Mouse (Mus musculus): ENCODE results near the gene Timm10b.

Timm10b gene

GRCm38 (mm10) chr7:105639756-105640155 is at the start of gene Timm10b:
Gene Timm10b, plus strand, starts transcription at chr7:105640056.
- DNase-seq = no peak

GRCm38 (mm10) chr7:105590097-105590496 is 49.8 kb upstream of the Timm10b start:
- no peak for DNase-seq

DNA sequence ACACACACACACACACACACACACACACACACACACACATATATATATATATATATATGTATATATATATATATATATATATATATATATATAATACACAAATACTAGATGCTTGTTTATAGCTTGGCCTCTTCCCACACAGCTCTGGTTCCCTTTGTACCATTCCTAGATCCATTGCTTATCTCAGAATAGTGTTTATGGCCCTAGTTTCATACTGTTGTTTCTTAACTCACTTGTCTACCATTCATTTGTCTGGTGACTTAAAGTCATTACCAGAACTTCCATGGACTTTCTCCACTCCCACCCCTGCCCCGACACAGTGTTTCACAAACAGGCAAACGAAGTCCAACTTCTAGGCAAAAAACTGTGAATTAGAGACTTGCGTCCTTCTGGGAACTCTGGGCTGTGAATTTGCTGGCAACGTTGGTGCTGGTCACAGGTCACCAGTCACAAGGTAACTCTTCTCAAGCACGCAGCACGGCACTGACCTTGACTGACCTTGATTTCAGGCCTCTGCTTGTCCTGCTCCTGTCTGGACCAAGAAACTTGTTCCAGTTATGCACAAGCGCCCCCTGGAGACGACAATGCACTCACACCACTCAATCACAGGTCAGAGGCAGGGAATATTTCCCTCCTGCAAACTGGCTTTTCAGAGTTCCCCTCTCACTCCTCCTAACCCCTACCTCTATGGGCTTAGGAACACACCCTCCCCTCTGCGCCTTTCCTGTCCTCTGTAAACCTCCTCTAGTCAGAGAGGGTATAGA is 36.8 kb upstream of the Timm10b start:
- DNase-seq = peak; percentile 28

- DNase-seq = no peak
Observed at GRCm38 (mm10) chr7:105608467-105608866, 31.4 kb upstream of the Timm10b start.

GRCm38 (mm10) chr7:105611767-105612166 is 28.1 kb upstream of the Timm10b start:
- no peak for DNase-seq

DNA sequence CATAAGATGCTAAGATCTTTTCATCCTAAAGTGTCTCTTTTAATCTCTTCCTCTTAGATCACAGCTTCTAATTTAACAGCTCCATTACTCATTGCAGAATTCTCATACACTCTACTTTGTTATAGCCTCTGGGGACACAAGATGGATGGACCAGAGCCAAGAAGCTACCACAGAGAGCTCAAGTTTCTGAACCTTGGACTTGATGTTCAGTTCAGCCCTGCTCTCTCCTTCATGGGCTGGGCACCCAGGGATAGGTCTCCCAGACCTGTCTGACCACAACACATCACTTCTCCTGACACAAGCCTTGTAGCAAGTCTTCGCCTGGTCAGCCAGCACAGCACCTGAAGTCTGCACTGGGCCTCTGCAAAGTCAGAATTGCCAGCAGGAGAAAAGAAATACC is 25.5 kb upstream of the Timm10b start:
- no peak for DNase-seq

DNA sequence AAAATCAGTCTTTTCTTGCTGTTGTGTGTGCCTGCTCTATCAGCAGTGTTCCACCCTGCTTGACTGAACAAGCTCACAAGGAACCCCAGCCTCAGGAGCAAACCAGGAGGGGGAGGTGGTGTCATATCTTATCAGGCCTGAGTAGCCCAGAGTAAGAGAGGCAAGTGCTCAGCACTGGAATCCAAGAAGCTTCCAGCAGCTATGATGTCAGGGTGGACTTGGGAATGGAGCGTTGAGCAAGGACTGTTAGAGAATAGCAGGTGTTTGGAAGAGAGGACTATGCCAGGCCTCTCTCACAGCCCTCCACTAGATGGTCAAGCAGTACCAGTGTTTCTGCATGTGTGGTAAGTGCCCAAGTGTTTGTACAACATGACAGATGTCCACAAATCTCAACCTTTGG is 24.1 kb upstream of the Timm10b start:
- no peak for DNase-seq

GRCm38 (mm10) chr7:105616561-105616960 is 23.3 kb upstream of the Timm10b start:
- no peak for DNase-seq

GRCm38 (mm10) chr7:105617810-105618209 is 22.0 kb upstream of the Timm10b start:
- no peak for DNase-seq

- DNase-seq = no peak
Observed at GRCm38 (mm10) chr7:105619701-105620100, 20.2 kb upstream of the Timm10b start.

- no peak for DNase-seq
Observed at GRCm38 (mm10) chr7:105621053-105621452, 18.8 kb upstream of the Timm10b start.

- no peak for DNase-seq
Observed at GRCm38 (mm10) chr7:105621646-105622292, 18.1 kb upstream of the Timm10b start.

DNA sequence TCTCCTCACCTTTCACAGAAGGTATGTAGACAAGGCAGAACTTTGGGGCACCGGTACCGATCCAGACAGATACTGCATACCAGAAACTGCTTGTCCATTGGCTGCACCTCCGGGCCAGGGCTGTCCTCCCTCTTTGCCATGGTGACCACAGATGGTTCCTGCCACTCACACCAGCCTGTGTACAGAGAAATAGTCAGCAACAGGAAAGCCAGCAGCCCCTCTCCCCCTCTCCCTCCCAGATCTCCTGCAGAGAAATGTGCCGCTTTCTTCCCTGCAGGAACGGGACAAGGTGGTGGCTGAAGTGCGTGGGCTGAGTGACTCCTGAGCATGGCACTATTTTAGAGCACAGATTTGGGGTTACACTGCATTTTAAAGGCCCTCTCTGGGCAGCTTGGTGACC is 14.5 kb upstream of the Timm10b start:
- DNase-seq = no peak

DNA sequence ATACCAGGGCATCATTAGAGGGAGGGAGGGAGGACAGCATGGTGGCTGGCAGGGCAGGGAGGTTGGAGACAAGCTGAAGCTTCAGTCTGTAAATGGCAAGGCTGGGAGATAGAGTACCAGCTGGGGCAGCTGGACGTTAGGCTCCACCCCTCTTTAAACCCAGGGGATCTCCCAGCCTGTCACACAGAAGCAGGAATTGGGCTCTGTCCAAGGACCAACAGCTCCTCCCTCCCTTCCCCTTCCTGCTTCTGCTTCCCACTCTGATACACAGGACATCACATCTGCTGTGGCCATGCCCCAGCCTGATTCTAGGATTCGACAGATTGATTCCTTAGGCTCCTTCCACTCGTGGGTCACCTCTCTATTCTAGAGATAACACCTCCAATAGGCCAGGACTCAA is 11.2 kb upstream of the Timm10b start:
- no peak for DNase-seq

- DNase-seq = peak; percentile 25
Observed at GRCm38 (mm10) chr7:105632551-105632972, 7.3 kb upstream of the Timm10b start.

- peak; percentile 91 for DNase-seq
Observed at GRCm38 (mm10) chr7:105633127-105633800, 6.6 kb upstream of the Timm10b start, which contains the start of gene Trim3. Gene Trim3, minus strand, starts transcription at chr7:105633571.

DNA sequence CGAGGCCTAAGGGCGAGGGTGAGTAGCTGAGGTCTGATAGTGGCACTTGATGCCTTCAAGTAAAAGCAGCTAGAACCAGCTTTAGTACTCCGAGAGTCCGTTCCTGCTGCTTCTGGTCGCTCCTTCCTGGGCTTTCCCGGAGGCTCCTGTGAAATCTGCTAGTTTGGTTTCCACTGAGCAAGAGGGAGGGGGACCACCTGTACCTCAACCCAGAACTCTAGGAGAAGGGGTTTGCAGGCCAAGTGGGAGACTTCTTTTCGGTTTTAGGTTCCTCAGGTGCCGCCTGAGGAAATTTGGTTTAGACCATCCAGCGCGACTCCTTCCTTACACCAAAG is 6.1 kb upstream of the Timm10b start:
- DNase-seq = no peak

DNA sequence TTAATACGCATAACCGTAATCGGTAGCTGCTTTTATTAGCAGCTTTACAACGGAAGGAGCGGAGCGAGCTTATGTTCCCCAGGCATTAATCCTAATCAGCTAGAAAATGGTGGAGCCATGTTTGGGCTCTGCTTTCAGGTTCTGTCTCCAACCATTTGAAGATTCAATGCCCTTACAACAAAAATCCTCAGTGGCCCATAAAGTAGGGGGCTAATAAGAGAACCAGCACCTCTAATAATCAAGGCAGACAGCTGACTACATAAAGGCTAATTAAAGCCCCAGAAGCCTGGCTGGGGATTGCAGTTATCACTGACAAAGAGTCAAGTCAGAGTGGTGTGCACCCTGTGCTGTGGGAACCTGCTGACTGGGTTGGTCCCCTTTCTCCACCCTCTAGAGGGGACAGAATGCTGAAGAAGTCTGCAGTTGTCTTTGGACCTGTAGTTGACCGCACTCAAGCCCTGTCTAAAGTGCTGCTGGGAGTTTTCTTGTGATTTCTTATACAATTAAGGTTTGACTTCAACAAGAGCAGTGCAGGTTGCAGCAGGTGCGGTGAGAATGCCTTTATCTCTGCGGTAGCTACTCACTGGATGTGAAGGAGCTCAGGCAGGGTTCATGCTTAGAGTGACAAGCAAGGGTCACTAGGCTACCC is 5.5 kb upstream of the Timm10b start:
- DNase-seq = no peak

DNA sequence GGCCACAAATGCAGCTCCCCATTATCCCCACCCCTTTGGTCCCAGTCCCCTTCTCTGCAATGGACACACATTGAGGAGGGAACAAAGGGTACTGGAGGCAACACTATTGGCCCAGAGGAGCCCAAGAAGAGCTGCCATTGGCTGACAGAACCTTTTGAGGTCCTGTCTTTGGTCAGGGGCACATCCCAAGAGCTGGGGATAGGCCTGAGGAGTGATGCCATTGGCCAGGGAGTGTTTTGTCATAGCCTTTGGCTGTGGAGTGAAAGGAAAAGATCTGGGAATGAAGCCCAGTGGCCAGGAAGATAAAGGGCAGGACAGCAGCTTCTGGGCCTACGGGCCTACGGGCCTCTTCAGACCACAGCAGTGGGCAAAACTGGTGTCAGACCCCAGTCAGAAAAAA is 4.1 kb upstream of the Timm10b start:
- DNase-seq = no peak

- DNase-seq = no peak
Observed at GRCm38 (mm10) chr7:105638776-105639175, 1.1 kb upstream of the Timm10b start.

DNA sequence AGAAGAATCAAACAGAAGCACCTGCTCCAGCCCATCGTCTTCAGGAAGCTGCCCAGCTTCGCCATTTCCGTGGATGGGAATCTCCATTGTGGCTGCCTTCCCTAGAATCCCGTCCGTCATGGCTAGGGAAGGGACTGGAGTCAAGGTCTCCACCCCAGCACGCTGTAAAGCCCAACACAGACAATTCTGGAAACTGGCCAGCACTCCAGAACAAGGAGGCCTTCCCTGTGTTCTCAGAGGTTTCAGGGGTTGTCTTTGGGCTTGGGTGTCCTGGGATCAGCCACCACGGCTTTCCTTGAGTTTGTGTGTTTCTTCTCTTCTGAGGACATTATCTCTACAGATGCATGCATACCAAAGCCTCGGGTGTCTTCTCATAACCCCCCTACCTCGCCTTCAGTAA is 552 bp upstream of the Timm10b start:
- DNase-seq = no peak

- peak; percentile 96 for DNase-seq
Observed at GRCm38 (mm10) chr7:105640233-105640893, 507 bp downstream of the Timm10b start, which contains the start of the genes Arfip2 and Gm45799. Gene Arfip2, minus strand, starts transcription at chr7:105640416. Gene Gm45799, plus strand, starts transcription at chr7:105640552.

DNA sequence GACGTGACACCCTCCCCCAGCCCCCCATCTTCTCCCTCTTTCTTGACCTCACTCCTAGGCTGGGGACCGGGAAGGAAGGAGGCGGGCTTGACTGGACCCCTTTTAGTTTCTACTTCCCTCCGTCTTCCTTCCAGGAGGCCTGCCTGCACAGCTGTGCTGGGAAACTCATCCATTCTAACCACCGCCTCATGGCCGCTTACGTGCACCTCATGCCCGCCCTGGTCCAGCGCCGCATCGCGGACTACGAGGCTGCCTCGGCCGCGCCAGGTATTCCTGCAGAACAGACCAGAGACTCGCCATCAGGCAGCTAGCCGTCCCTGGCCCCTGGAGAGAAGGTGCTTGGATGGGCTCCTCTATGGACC is 1.0 kb downstream of the Timm10b start:
- peak; percentile 36 for DNase-seq
